10 mouse cellular contexts compared by ENCODE assay signal in genomic region chr8:109417971-109418370, GRCm38 (mm10).
DNase-seq lines count a peak whose midpoint lies in the region; ATAC-seq and TF ChIP-seq lines count a peak whose summit lies in the region.
"Had no signal": no experiment of that assay in that cellular context is flagged by ENCODE, and none has a peak within 500 bp of the region (broad histone marks: within the 10 kb centered on the region; RNA-seq: fewer than 3 reads in every experiment).

No protein-coding gene starts in this region.

- no peaks in the 10 kb centered on the region for H3K36me3 ChIP-seq in intestine, postnatal 0 days (ENCODE audit: control insufficient read depth, insufficient read depth)
- H3K36me3 ChIP-seq in intestine, embryonic 16.5 days (ENCODE audit: control insufficient read depth, insufficient read depth, low read length) = no peaks in the 10 kb centered on the region
- no peaks in the 10 kb centered on the region for H3K36me3 ChIP-seq in hindbrain, embryonic 10.5 days
- H3K36me3 ChIP-seq in midbrain, embryonic 16.5 days (ENCODE audit: control insufficient read depth, insufficient read depth, low read length) = no peaks in the 10 kb centered on the region
- H3K36me3 ChIP-seq: kidney, embryonic 15.5 days had no signal

- no peaks in the 10 kb centered on the region for H3K4me1 ChIP-seq in intestine, postnatal 0 days (replicated peaks; ENCODE audit: control insufficient read depth, insufficient read depth, low read length)
- H3K4me1 ChIP-seq in intestine, embryonic 16.5 days (ENCODE audit: control insufficient read depth, insufficient read depth, low read length) = no peaks in the 10 kb centered on the region
- peaks cover 5% of the 10 kb centered on the region; the same call in 1 of the 2 replicates for H3K4me1 ChIP-seq in cortical plate, adult 2 months (ENCODE audit: control insufficient read depth, insufficient read depth, low read length)
- H3K4me1 ChIP-seq in hindbrain, embryonic 10.5 days (replicated peaks) = peaks cover 39% of the 10 kb centered on the region
- peaks cover 38% of the 10 kb centered on the region for H3K4me1 ChIP-seq in midbrain, embryonic 16.5 days (ENCODE audit: control insufficient read depth, insufficient read depth, low read length)

- 49% methylated on average over 12 of the region's 12 CpGs for WGBS in intestine, postnatal 0 days
- 39% methylated on average over 12 of the region's 12 CpGs for WGBS in intestine, embryonic 16.5 days
- 51% methylated on average over 12 of the region's 12 CpGs for WGBS in hindbrain, embryonic 10.5 days
- WGBS in midbrain, embryonic 16.5 days = 13% methylated on average over 12 of the region's 12 CpGs

- TF ChIP-seq CTCF in intestine, postnatal 0 days (IDR thresholded peaks at IDR 0.05; ENCODE audit: low read depth) = peak; percentile 35; the same call in 1 of the 2 replicates
- peak; percentile 30; the same call in 1 of the 2 replicates for TF ChIP-seq CTCF in cortical plate, adult 2 months (IDR thresholded peaks at IDR 0.05; ENCODE audit: extremely low read depth, insufficient read depth, low read length)

- H3K4me2 ChIP-seq in intestine, postnatal 0 days (replicated peaks; ENCODE audit: low read depth) = no peak overlapping the region
- H3K4me2 ChIP-seq in intestine, embryonic 16.5 days (ENCODE audit: low read depth, low read length) = no peak overlapping the region
- H3K4me2 ChIP-seq in midbrain, embryonic 16.5 days (ENCODE audit: low read length) = peak overlapping the region; percentile 33
- H3K4me2 ChIP-seq: kidney, embryonic 15.5 days; liver, embryonic 11.5 days had no signal

- no peaks in the 10 kb centered on the region for H3K27me3 ChIP-seq in intestine, postnatal 0 days (replicated peaks; ENCODE audit: control insufficient read depth, insufficient read depth, low read length)
- no peaks in the 10 kb centered on the region for H3K27me3 ChIP-seq in intestine, embryonic 16.5 days (replicated peaks; ENCODE audit: control insufficient read depth, insufficient read depth, low read length)
- H3K27me3 ChIP-seq in hindbrain, embryonic 10.5 days (ENCODE audit: insufficient read depth, poor library complexity, severe bottlenecking) = no peaks in the 10 kb centered on the region
- no peaks in the 10 kb centered on the region for H3K27me3 ChIP-seq in midbrain, embryonic 16.5 days (ENCODE audit: control insufficient read depth, insufficient read depth, low read depth, low read length)

- no peak for DNase-seq in hindbrain, embryonic 10.5 days (ENCODE audit: low spot score)
- DNase-seq in cerebellum, adult 9-11 months = no peak
- DNase-seq in ovary, postnatal 10 days (ENCODE audit: low spot score) = no peak

- no peaks in the 10 kb centered on the region for H3K9me3 ChIP-seq in intestine, postnatal 0 days (ENCODE audit: control insufficient read depth)
- no peaks in the 10 kb centered on the region for H3K9me3 ChIP-seq in intestine, embryonic 16.5 days (ENCODE audit: control insufficient read depth, low read length)
- no peaks in the 10 kb centered on the region for H3K9me3 ChIP-seq in hindbrain, embryonic 10.5 days
- H3K9me3 ChIP-seq in midbrain, embryonic 16.5 days (replicated peaks; ENCODE audit: control insufficient read depth, low read length, poor library complexity, severe bottlenecking) = peaks cover 5% of the 10 kb centered on the region; the same call in 1 of the 2 replicates
- H3K9me3 ChIP-seq: kidney, embryonic 15.5 days had no signal

- no peak overlapping the region for H3K27ac ChIP-seq in intestine, postnatal 0 days (ENCODE audit: low read depth, low read length)
- no peak overlapping the region for H3K27ac ChIP-seq in intestine, embryonic 16.5 days (ENCODE audit: low read length)
- H3K27ac ChIP-seq in cortical plate, adult 2 months (ENCODE audit: insufficient read depth, low read length) = peak overlapping the region; percentile 78; the same call in 1 of the 2 replicates
- 0 out of 2 replicates have a peak overlapping the region, but pooled peaks have one; percentile 40 for H3K27ac ChIP-seq in hindbrain, embryonic 10.5 days
- peak overlapping the region; percentile 87 for H3K27ac ChIP-seq in midbrain, embryonic 16.5 days (ENCODE audit: low read length)
- H3K27ac ChIP-seq: kidney, embryonic 15.5 days had no signal

- H3K9ac ChIP-seq in intestine, postnatal 0 days (ENCODE audit: low read depth, low read length) = no peak overlapping the region
- no peak overlapping the region for H3K9ac ChIP-seq in intestine, embryonic 16.5 days (ENCODE audit: low read depth, low read length)
- H3K9ac ChIP-seq in midbrain, embryonic 16.5 days (ENCODE audit: low read depth, low read length) = peak overlapping the region; percentile 56
- H3K9ac ChIP-seq: kidney, embryonic 15.5 days had no signal

- ATAC-seq in intestine, postnatal 0 days = no peak
- no peak for ATAC-seq in intestine, embryonic 16.5 days
- ATAC-seq in midbrain, embryonic 16.5 days = peak; percentile 50
- ATAC-seq in megakaryocyte, adult 5-6 weeks (ENCODE audit: poor library complexity, severe bottlenecking) = no peak

- TF ChIP-seq POLR2A in cortical plate, adult 2 months (IDR thresholded peaks at IDR 0.05; ENCODE audit: extremely low read depth, insufficient read depth, low read length) = no peak

- no peak overlapping the region for H3K4me3 ChIP-seq in intestine, postnatal 0 days (ENCODE audit: low read depth, low read length)
- no peak overlapping the region for H3K4me3 ChIP-seq in intestine, embryonic 16.5 days (ENCODE audit: low read length)
- H3K4me3 ChIP-seq in cortical plate, adult 2 months (ENCODE audit: insufficient read depth, low read length) = no peak overlapping the region
- no peak overlapping the region for H3K4me3 ChIP-seq in hindbrain, embryonic 10.5 days
- no peak overlapping the region for H3K4me3 ChIP-seq in midbrain, embryonic 16.5 days (ENCODE audit: low read depth, low read length)
- H3K4me3 ChIP-seq: kidney, embryonic 15.5 days had no signal

Comparison
In these comparisons a context has a peak if more than half of its experiments do, and no peak if none do; other contexts are left out.
1. H3K27ac ChIP-seq: peak in cortical plate, adult 2 months (single experiment), hindbrain, embryonic 10.5 days (single experiment) and midbrain, embryonic 16.5 days (single experiment); none in intestine, postnatal 0 days (single experiment) and intestine, embryonic 16.5 days (single experiment).